Mouse (Mus musculus) testis, postnatal 10 days (tissue): ENCODE measurements around the gene Eef1a2.
"Not testable (repeated sequence)": the region's sequence is repeated elsewhere in the genome, so short reads cannot be mapped to it uniquely, and the experiment has no call there.

ENCODE experiments used
- DNase-seq: peaks from one replicate; pipeline ENCODE4 v3.0.0; 2021; ENCODE audit warnings: low spot score

Eef1a2 gene

DNA sequence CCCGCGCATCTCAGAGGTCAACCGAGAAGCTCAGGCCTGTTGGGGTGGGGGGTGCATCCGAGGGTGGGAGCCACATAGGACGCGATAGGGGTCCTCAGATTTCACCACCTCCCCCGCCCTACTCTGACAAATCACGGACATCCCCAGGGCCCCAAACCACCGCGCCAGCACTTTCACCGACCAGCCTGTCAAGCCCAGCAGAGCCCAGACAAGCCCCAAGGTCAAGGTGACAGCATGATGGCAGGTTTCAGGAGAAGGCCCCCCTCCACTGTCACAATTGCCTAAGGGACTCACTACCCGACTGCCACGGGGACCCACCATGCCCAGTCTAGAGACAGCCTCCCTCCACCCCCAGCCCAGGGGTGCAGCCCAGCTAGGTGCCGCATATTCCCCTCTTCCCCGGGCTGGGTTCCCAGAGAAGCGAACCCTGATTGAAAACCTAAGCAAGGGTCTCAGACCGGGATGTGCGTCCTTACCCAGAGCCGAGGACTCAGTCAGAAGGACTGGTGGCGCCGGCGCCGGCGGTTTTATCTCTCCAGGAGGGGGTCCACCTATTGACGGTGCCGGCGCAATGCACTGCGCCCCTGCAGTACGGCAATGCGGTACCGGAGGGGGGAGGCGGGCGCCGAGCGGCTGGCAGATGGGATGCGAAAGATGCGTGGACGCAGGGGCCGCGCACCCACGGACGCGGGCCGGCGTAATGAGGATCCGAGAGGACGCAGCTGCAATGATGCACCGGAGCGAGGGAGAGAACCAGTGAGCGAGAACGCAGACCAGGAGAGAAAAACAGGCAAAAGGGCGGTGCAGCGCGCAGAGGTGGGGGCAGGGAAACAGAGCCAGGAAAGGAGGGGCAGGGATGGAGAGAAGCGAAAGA is at the start of gene Eef1a2:
Eef1a2 (minus strand) TSS at position 767 of the 874 bp plus-strand sequence.
- no peak for DNase-seq

DNA sequence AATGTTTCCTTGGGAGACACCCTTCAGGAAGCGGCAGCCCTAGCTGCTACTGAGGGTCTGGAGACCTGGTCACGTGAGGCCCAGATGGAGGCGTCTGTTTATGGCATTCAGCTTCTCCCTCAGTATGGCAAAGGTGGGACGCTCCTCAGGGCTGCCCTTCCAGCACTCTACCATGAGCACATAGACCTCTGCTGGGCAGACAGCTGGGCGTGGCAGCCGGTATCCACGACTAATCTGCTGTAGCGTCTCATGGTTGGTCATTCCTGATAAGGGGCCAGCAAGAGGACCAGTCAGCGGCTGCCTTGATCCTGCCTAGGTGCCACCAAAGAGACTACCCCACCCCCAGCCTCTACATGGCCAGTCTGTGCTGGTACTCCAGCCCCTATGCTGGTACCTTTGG is 49.3 kb upstream of the Eef1a2 start:
- no peak for DNase-seq

DNA sequence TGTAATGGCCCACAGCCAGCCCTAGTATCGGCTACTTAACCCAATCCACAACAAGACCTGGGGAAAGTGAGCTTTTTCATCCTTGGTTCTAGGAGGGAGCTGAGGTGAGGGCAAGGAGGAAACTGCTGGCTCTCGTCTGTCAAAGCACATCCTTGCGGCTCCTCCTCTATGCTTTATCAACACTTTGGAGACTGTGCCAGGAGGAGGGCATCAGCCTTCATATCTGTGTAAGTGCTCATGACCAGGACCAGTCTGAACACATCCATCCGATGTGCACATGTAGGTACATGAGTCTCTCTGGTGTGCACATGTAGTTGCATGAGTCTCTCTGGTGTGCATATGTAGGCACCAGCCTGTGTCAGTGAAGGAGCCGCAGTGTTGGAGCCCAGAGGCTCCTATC is 48.9 kb upstream of the Eef1a2 start:
- no peak for DNase-seq

DNA sequence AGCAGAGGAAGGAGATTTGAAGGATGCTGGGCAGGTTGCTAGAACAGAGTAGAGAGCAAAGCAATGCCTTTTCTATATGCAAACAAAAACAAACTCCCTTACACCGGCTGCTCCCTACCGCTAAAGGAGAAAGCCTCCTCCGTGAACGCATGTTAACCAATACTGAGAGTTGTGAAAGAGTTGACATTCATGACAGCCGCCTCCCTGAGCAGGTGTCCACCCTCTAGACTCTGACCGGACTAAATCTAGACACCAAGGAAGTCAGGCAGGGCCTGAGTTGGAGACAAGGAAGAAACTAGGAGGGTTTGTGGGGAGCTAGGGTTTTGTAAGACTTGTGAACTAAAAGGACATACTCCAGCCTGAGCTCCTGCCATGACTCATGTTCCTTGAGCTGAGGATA is 46.1 kb upstream of the Eef1a2 start:
- no peak for DNase-seq

DNA sequence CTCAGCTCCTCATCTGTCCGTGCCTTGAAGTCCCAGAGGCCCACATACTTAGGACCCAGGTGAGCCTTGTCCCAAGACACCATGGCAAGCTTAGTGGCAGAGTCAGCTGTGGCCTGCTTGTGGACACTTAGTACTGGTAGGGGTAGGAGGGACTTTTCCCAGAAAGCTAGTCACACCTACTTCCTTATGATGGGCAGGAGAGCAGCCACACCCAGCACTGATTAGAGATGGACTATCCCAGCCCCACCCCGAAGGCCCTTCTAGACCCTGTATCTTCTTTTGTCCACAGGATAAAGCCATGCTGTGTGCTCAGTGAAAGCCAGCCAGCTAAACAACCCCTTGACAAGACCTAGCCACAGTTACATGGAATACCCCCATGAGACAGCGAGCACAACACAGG is 45.6 kb upstream of the Eef1a2 start, which contains the start of gene Ptk6:
Ptk6 (minus strand) TSS at position 368 of the 400 bp plus-strand sequence.
- DNase-seq, result no peak

DNA sequence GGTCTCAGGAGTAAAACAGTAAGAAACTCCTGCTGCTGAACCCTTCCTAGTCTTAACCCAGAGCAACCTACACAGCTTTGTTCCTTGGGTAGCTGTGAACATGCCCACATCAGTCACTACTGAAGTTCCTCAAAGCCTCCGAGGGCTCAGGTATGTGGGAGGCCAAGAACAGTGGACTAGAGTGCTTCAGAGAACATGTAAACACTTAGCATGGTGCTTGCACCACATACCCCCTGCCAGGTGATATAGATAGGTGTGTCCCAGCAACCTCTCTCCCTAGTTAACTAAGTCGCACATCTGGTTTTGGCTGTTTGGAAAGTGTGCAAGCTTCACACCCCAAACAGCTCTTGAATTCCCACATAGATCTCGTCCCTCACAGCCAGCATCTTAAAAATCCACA is 44.8 kb upstream of the Eef1a2 start:
- DNase-seq, result no peak

DNA sequence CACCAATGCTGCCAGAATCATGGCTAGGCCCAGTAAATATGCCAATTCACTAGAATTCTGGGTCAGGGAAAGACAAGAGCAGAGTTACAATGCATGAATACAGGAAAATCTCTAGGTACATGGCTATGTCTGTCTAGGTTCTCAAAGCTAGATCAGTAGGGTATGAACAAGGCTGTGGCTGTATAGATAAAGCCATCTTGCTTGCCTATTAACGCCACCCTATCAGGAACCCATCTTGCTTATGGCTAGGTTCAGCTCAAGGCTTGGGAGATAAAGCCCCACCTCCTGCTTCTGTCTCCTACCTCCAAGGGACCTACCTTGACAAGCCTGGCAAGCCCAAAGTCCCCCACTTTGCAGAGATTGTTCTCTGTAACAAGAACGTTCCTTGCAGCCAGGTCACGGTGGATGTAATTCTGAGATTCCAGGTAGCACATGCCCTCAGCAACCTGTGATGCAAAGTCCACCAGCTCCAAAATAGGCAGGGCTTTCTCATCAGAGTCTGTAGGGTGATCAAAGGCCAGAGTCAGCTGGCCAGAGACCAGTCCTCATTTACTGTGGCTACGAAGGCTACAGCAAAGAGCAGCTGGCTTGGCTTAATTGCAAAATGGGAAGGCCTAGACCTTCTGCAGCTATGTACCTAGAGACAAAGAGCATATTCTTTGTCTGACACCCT is 40.0 kb upstream of the Eef1a2 start:
- DNase-seq, result no peak

DNA sequence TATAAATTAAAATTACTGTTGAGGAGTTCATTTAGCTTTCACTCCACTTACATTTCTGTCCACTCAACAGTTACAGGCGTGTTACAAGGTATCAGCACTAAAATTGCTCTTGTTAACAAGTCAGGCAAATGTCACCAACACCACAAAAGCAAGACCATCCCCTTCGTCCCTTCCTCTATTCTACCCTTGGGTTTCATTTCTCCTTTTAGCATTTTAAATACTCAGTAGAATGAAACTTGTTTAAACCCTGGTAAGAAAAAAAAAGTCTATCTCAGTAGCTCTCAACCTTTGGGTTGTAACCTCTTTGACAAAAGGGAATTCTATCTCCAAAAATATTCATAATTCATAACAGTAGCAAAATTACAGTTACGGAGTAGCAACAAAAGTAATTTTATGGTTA is 36.2 kb upstream of the Eef1a2 start:
- DNase-seq, result no peak

DNA sequence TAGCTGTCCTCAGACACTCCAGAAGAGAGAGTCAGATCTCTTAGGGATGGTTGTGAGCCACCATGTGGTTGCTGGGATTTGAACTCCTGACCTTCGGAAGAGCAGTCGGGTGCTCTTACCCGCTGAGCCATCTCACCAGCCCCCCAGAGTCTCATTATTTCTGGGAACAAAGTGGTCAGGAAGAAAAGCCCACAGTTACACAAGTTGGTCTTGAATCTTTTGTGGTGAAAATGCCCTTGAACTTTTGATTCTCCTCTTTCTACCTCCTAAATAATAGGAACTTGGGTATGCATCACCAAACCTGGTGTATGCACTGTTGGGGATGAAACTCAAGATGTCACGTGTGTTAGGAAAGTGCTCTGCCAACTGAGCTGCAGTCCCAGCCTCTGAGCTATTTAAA is 35.1 kb upstream of the Eef1a2 start:
- no peak for DNase-seq

DNA sequence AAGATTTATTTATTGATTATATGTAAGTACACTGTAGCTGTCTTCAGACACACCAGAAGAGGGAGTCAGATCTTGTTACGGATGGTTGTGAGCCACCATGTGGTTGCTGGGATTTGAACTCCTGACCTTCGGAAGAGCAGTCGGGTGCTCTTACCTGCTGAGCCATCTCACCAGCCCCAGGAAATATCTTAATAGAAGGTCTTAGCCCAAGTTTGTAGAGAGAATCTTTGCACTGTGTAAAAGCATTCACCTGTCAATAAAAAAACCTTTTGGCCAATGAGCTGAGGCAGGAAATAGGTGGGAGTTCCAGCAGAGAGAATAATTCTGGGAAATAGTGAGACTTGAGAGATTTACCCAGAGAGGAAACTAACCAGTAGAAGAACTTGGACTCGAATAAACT is 34.6 kb upstream of the Eef1a2 start:
- not testable (repeated sequence) for DNase-seq

DNA sequence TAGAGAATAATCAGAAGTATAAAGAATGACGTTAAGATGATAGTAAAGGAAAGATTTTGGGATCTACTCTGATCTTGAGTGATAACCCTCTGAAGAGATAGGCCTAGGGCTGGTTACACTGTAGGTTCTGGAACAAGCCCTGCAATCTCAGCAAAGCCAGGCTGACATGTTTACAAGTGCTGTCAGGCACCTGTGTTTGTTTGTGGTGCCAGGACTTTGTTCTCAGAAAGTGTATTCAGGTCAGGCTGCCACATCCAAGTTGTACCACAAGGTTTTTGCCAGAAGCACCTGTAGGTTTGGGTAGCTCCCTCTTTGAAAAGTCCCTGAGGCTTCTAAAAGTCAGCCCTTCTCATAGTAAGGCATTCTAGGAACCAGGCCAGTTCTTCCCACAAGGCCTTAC is 32.5 kb upstream of the Eef1a2 start:
- DNase-seq, result no peak

DNA sequence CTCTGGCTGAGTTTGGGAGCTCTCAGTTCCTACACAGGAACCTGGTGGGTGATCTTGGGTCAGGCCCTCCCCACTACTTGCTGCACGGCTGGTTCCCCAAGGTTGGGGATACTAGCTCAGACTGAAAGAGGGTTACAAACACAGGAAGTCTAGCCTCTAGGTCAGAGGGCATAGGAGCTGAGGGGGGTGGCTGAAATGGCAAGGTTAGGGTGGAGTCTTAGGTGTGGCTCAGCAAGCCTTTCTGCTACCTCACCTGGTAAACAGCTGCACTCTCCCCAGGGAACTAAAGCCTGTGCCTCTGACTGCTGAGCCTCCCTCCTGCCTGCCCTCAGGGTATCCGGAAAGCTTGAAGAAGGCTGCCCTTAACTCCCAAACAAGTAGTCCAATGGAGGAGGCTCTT is 31.9 kb upstream of the Eef1a2 start:
- DNase-seq, result no peak

DNA sequence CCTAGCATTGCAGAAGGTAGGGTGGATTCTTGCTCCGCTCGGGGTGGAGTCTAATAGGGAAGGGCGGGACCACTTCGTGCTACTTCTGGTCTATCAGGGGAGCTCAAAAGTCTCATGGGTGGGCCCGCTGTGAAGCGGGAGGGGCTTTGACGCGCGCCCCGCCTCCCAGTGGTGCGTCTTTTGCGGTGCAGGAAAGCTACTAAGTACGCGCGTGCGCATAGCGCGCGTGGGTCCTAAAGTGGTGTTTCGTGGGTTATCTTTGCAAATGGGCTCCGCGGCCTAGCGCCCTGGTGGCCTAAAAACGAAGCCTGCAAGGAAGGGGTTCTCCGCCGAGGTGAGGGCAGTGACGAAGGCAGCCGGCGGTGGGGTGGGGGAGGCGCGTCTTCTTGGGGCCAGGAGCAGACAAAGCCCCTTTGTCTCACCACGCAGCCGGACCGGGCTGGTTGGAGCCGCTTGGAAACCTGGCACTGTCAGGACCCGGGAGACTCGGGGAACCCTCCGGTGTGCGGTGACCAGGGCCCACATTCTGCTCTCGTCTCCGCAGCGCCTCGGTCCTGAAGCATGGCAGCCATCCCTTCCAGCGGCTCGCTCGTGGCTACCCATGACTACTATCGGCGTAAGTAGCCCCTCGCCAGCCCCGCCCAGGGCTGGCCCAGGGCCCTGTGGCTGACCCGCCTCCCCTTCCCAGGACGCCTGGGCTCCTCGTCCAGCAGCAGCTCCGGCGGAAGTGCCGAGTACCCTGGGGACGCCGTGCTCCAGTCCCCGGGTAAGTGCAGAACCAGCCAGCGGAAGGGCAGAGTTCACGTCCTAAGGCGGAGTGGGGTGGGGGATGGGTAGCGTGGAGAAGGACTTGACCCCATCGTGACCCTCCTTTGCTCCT is 30.5 kb upstream of the Eef1a2 start, which contains the start of gene Ppdpf:
Ppdpf (plus strand) TSS at position 127 of the 880 bp plus-strand sequence.
- peak; percentile 91 for DNase-seq

DNA sequence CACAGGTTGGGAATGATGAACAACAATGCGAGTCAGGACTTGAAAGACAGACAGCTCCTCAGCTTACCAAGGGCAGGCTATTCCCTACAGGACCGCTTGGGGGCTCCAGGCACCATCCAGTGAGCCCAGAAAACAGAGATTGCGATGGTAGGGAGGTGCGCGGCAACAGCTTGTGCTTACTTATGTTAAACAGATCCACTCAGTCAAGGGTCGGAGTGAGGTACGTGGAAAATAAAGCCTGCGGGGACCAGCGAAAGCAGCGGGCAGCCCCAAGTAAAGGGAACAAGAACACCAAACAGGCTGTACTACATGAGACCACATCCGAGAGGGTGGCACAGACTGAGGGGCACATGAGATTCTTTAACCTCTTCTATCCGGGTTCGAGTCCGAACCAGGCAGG is 29.8 kb upstream of the Eef1a2 start:
- peak; percentile 87 for DNase-seq

DNA sequence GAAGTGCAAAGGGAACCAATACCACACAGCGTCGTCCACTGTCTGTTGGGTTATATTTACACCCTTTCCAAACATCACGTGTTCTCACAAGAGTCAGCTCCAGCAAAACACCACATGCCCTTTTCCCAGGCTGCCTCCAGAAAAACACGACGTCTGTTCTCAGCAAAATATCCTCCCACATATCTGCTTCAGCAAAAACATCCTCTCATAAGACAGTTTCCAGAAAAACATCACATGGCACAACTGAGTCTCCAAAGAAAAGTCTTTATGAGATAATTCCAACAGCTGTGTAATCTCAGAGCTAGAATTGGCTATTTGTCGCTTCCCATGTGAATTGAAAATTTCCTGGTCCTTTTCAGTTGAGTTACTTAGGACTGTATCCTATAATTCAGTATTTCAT is 24.1 kb upstream of the Eef1a2 start:
- no peak for DNase-seq

DNA sequence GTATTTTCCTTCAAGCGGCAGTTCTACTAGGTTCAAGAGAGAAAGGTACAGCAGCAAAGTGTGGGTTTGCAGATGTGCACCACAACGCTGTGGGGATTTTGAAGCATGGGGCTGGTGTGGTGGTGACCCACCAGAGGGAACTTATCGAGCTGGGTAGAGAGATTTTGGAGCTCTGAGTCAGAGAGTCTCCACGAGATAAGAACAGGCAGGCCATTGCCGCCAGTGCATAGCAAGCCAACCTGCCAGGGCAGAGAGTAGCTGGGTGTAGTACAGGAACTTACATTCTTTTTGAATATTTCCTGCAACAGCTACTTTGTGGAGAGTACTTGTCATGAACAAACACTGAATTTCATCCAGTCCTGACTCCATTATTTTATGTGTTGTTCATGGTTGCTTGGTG is 21.7 kb upstream of the Eef1a2 start:
- DNase-seq, result no peak

DNA sequence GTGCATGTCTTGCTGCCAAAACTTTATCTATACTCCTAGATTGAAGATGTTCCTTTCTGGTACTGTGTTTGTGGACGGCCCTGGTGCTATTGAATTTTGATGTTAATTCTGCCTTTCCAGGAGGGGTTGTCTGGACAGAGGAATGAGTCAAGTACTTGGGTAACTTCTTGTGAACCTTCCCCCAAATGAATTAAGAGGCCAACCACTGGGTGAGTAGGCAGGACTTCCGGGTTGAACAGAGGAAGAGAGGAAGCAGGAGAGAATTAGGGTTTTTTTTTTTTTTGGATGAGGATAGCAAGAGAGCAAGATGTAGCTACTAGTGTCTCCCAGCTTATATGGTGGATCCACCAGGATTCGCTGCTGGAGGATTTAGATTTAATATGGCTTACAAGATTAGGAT is 21.2 kb upstream of the Eef1a2 start:
- DNase-seq, result no peak

DNA sequence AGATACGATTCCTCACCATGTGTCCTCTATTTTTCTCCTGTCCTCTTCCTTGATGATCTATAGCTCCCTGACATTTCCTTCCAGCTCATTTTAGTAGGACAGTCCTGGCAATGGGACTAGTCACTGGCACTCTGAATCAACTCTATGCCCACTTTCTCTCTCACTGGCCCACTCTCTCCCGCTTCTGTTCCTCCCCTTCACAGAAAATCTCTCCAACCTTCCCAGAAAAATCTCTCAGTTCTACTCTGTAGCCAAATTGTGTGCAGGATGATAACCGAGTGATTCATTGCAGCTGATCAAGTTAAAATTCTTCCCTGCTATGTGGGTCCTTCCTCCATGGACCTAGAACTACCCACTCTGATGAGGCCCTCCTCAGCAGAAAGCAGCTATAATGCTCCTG is 17.8 kb upstream of the Eef1a2 start:
- DNase-seq, result no peak

DNA sequence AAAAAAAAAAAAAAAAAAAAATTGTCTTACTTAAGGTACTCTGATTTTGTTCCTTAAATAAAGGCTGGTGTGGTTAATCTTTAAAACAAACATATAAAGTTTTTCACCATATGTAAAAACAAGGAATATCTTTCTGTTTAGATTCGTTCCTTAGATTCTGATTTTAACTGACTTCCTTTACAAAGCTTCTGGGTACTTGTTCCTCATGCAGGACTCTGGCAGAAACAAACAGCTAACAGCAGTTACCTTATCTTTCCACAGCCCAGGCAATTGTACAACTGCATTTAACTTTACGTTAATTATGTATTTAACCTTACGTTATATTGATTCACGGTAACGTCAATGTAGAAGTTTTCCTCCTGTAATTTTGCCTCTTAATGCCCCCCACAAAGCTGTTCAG is 9.7 kb upstream of the Eef1a2 start:
- no peak for DNase-seq

DNA sequence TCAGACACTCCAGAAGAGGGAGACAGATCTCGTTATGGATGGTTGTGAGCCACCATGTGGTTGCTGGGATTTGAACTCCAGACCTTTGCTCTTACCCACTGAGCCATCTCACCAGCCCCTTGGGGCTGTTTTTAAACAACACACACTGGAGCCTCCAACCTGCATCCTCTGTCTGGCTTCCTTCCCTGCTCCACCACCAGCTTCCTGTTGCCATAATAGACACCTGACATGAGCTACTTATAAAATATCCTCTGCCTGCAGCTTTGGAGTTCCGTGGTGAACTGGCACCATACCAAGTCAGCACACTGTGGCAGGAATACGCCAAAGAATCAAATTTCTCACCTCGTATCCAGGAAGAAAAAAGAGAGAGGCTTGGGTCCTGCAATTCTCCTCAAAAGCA is 4.0 kb upstream of the Eef1a2 start:
- no peak for DNase-seq

DNA sequence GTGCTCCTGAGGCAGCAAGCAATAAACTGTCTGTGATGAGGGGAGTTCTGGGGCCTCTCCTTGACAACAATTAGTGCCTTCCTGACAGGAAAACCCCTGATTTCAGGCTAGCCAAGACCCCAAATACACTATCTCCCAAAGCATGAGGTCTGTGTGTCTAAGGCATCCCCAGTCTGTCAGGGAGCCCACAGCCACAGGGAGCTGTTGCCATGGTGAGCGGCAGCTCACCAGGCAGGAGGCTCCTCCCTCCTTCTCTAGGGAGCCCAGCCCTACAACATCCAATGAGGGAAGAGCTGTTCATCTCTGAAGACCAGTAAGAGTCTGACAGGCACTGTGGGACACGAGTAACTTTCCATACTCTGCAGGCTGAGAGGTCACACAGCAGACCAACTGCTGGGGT is 3.0 kb upstream of the Eef1a2 start:
- no peak for DNase-seq

DNA sequence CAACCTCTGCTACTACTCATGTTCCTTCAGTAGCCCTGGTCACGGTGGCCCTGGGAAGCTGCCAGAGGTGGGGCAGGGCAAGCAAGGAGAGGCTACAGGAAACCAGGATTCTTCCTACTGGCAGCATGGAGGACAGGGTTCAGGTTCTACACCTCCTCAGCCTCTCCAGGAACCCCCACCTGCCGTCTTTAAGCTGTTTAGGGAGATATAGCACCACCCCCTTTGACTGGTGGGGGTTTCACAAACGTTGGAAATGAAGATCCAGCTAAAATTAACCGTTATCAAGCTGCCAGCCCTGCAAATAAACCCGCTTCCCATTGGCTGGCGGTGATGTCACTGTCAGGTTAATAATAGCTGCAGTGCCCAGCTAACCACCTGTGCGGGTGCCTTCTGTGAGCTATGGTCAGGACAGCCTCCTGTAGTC is 2.3 kb upstream of the Eef1a2 start:
- no peak for DNase-seq
